Mouse (Mus musculus): ENCODE measurements around the gene Gadl1. TPM values are rescaled to one million over a fixed set of nuclear protein-coding genes. Genes with fewer than 3 reads are reported as not detected.

Gadl1 gene
- polyA plus RNA-seq, 1 experiment from 2014 or later = 0.19 TPM

GRCm38 (mm10) chr9:116122969-116123589 lies 213.8 kb downstream of the Gadl1 start:
- H3K4me1 ChIP-seq (replicated peaks; ENCODE audit: control insufficient read depth, insufficient read depth, low read length) = no peaks in the 10 kb centered on the region
- H3K36me3 ChIP-seq (ENCODE audit: control insufficient read depth, insufficient read depth, low read length) = no peaks in the 10 kb centered on the region
- H3K4me2 ChIP-seq (ENCODE audit: low read depth, low read length, severe bottlenecking) = no peak overlapping the region
- H3K27me3 ChIP-seq (ENCODE audit: control insufficient read depth, insufficient read depth, low read length) = no peaks in the 10 kb centered on the region
- 85% methylated on average over 9 of the region's 9 CpGs for WGBS
- ATAC-seq (replicated peaks; ENCODE audit: low FRiP score) = no peak
- H3K9me3 ChIP-seq (ENCODE audit: control insufficient read depth, low read length) = no peaks in the 10 kb centered on the region
- DNase-seq (ENCODE audit: low spot score) = no peak
- no peak overlapping the region for H3K27ac ChIP-seq (ENCODE audit: low read depth, low read length)
- no peak overlapping the region for H3K4me3 ChIP-seq (ENCODE audit: low read depth, low read length)
- no peak overlapping the region for H3K9ac ChIP-seq (ENCODE audit: low read length)

Measured in forebrain, embryonic 11.5 days (tissue).